Mouse (Mus musculus) CD4-positive helper T cell, adult 2 months (primary cell): Measurements from ENCODE around the gene Cadps.

ENCODE experiments used
- DNase-seq: peaks from one replicate; pipeline ENCODE4 v3.0.0-alpha.2; 2012; ENCODE audit warnings: low read depth, missing footprints, low spot score

The Cadps gene

DNA sequence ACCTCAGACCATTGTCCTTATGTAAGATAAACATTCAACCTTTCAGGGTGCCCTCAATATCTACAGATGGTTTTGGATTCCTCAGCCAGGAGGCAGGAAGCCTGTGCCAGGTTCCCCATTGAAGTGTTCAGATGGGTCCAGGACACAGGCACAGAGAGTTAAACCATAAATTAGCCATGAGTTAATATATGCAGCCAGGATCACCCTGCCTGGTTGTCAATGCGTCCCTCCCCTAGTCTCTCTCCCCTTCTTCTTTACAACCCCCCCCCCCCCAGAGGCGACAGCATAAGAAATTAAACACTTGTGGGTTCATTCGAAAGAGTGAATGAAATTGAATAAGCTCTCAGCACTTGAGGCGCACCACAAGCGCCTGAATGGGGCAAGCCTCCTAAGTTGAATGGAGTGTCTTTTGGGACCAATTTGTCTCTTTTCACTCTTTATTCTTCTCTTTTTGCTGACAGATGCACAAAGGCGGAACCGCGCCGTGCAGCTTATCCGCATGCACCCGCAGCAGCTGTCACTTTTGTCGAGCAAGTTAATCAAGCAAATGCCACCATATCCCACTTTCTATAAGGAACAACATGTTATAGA, 429.5 kb downstream of the Cadps start:
- DNase-seq: no peak

DNA sequence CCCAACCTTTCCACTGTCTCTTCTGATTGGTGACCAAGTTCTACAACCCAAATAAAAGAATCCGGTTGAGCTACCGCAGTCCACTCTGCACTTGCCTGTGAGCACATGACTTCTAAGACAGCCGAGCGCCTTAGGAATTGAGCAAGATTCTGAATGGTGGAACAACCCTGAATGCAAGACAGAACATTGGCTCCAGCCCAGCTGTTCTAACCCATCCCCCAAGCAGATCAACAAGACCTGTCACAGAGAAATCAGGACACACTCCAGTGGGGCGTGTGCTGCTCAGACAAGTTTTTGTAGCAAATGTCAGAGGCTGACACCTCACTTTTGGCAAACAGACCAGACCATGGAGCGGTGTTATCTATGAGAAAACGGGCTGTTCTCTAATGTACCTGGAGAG, 431.7 kb downstream of the Cadps start:
- DNase-seq: no peak

DNA sequence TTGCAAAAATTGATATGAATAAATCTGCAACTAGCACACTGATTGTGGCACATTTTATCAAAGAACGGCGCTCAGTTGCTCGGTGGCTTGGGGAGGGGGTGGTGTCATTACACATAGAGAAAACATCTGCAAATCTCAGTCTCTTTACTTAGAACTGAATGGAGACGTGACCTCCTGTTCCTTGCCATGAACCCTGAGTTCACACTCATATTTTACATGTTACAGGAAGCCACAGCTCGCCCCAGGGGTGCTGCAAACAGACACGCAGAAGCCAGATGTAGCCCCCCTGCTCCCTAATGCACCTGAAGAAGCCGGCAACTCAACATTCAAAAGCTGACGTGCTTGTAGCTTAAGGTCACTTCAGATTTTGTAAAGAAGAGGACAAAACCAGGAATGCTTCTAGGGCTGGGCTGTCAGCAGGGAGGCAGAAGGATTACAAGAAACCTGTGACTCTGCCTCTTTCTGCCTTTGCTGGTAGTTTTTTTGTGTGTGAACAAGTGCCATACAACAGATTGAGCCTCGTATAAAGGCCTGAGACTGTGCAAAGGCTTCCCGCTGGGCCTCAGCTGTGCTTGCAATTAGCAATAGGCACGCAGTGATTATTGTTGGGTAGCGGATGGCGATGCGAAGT, 434.0 kb downstream of the Cadps start:
- DNase-seq: no peak

DNA sequence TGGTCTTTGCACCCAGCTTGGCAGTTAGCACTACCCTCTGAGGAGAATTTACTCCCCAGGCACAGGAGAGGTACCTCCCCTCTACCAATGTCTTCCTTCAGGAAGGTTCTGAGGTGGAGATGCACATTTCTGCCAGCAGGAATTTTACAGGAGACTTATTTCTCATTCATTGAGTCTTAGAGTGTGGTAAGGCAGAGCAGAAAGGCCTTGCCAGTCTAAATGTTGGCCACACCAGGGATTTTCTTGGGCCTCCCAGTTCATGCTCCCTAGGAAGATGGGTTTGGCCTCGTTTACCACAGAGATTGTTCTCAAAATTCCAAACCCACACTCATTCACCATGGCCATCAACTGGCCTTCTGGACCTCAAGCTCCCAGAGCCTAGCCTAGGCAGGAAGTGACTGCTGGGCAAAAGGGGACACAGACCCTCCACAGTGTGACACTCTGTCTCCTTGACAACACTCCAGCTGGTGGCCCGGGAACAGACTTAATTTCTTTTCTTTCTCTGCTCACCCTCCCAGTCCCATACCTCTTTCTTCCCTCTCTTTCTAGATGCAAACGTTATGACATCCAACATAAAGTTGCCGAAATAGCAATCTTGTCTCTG, 434.6 kb downstream of the Cadps start:
- no peak for DNase-seq

DNA sequence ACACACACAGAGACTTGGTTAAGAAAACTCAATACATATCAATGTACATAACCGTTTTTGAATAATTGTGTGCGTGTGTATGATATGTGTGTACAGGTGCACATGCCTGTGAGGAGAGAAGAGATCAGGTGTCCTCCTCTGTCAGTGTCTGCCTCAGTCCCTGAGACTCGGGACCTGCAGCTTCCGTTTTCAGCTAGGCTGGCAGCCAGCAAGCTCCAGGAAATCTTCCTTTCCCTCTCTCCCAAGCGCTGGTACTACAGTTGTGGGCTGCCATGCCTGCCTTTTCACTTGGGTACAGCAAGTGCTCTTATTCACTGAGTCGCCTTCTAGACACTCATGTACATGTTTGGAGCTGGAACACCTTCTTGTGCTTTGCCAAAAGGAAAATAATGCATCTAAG, 435.7 kb downstream of the Cadps start:
- no peak for DNase-seq

DNA sequence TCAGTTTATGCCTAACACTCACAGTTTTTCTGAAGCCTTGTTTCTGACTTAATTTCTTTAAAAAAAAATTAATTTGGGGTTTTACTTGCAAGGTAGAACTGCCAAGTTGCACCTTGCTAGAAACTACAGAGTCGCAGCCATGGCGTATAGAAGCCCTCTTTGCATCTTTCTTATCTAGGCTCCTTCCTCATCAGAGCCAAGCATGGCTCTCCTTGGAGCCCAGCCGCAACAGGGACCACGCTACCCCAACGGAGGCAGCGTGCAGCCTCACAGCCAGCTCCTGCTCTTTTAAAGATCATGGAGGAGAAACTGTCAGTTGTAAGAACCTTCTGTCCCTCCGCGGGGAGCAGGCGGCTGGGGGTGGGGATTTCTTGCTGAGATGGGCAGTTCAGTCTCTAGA, 445.0 kb downstream of the Cadps start:
- no peak for DNase-seq

DNA sequence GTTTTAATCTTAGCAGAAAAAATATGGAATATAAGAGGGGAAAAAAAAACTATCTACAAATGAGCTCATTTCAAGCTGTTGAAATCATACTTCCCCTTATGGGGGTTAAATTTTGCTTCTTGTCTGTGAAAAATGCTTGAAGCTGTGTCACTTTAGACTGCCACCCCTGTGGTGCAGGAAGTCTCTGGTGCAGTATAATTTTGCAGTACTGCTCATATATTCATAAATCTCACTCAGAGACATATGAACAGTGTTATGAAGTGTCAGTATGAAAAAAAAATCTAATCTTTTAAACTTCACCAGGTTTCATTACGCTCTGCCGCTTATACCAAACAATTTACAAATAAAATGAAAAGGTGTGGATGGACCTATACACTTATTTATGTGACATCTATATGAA, 445.6 kb downstream of the Cadps start:
- no peak for DNase-seq

DNA sequence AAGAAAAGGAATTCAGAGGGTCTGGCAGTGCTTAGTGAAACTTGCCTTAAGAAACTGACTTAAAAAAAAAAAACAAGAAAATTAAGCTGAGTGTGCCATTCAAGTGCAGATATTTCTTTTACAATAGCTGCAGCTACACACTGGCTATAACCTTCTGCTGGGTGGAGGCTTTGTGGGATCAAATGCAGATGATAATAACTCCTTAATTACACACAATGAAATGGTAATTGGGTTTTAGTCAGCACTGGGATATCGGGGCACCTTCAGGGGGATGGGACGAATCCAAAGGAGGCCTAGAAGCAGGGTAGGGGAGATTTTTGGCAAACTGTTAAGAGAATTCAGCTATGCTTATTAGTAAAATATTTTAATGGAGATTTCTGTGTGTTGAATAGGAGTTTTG, 447.4 kb downstream of the Cadps start:
- no peak for DNase-seq

DNA sequence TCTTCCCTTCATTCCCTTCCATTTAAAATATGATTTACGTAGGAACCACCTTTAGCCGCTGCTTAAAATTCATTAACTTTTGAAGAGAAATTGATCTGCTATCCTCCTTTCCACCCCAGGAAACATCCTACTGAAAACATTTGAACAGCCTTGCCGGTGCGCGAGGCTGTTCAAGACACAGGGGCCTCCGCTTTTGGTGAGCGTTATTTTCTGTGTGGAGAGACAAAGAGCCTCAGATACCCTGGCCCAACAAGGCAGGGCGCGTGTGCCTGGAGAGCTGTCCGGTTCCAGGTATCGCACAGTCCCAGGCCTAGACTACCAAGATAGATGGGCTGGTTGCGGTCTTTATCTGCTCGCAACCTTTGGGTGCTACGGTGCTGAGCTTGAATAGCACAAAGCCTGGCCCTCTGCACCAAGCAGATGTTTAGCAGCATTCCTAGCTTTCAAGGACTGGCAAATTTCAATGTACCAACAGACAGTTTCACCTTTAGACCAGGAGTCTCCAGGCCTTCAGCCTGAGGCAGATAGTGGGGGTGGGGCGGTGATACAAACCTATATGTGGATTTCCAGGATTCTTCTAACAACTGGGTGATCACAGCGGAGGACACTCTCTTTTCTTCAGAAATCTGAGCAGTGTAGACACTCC, 472.5 kb downstream of the Cadps start:
- DNase-seq: no peak

DNA sequence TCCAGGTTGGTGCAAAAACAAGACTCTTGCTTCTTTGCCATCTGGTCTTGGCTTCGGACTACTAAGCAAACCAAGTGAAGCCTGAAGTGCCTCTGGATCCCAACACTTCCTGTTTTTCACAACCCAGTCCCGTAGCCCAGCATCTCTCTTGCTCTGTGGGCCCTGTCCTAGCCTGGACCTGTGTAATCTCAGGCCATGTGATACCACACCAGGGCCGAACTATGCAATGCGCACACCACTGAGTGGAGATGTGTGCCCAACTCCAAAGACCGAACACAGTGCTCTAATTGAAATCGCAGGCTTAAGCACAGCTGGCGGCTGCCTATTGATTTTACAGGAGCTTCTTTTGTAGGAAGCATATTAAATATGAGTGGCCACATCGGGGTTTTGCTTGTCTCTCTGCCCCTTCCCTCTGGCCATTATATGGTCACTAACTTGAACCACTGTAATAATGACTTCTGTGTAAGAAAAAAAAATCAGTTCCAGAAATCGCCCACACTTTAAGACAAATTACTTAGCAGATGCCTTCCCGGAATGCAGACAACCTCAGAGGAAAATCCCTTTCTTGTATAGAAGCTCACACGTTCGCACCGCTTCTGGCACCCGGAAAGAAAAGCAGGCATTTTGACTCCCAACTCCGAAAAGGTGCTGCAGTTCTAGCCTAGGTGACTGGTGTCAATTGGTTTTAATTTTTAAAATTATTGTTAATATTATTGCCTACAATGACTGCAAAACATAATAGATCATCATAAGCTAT, 473.4 kb downstream of the Cadps start:
- no peak for DNase-seq

DNA sequence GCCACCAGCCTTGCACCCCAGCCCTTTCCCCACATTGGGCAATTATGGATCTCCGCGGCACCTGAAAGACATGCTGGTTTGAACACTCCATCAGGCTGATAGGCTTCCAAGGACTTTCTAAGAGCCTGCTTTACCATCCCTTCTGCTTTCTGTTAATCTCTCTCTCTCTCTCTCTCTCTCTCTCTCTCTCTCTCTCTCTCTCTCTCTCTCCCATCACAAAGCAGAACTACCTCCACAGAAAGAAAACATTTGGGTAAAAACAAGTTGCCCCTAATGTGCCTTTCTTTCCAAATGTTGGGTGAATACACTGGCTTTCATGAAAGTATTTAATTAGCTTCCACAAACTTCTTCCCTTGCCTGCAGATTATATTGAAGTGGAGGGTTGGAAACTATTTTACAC, 474.8 kb downstream of the Cadps start, which contains the start of gene Fezf2:
Gene Fezf2, minus strand, starts transcription at position 101 of the 400 bp plus-strand sequence.
- DNase-seq: no peak

DNA sequence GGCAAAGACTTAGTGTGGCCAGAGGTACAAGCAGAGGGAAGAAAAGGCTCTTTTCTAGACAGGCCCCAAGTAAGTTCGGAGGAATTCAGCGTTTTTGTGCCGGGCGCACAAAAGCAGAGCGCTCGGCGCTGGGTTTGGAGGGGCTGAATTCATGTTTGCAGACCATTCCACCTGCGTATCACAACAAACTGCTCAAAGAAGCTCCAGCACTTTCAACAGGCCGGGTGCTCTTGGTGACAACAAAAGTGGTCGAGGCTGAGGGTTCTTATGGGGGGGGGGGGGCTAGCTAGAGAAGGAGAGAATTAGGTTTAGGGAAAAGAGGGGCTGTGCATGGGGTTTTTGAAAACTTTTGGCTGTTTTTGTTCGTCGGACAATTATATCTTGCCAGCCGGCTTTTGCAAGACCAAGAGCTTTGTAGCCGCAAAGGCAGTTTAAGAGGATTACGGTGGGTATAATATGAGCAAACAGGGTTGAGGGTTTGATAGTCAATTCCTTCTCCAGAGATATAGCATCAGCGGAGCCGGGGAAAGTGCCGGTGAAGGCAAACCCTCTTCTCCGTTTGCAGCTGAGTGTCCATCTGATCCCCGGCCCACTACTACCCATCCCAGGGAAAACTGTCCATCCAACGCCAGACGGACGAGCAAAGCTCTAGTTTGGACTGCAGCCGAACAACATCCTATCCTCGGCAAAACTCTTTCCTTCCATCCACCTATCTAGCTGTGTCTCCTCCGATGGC, 475.8 kb downstream of the Cadps start:
- no peak for DNase-seq

DNA sequence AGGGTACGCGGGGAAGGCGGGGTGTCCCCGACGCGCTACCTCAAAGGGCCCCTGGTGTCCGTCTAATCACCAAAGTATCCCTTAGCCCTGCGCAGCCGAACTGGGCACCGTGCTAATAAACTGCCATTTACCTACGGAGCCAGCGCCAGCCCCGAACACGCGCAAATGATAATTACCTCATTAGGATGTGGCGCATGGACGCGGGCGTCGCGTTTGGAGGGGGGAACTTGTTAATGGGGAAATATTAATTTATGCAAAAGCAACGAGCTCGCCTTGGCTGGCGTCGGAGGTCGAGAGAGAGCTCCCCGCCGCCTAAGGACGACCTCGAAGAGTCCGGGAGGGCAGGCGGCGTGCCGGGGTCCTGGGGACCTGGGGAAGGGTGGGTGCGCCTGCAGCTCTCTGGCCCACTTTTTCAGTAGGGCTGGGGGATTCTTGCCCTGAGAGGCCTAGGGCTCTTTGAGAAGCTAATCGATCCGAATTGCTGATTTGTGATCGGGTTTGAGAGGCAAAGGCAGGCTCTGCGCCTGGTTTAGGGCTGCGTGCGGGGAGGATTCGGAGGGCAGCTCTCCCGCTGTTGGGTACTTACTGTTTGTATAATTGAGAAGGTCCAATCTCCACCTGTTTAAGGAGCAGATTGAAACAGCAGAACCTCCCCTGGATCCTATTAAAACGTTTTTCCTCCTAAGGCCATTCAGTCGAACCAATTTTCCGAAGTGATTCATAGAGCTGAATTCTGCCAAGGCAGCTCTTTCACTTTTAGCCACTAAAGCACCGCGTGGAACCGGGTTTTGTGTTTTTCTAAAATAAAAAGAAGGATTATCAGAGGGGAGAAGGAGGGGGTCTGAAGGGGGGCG, 476.6 kb downstream of the Cadps start:
- DNase-seq: no peak

DNA sequence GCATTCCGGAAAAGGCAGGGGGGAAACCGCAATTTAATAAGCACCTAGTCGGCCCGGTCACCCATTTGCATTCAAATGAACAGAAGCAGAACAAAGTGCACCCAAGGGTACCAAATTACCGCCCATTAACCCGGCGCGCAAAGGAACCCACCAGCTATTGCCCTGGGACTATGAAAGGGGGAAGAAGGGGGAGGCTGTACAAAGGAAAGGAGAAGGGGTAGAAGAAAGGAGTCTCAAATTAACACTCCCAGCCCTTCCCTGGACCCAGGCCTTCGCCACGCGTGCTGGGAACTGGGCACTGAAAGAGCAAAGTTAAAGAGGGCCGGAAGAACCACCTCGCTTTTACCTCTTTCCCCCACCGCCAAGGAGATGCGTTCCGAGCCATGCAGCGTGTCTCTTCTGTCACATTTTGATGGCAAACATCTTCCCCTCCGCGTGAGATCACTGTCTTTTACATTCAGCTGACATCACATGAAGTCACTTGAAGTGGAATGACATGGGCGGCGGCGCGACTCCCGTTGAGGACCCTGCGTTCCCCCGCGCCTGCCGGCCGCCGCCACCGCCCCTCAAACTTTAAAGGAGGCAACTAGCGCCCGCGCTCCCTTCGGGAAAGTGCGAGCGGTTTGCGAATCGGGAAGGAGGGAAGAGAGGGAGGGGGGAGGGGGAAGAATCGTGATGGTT, 477.5 kb downstream of the Cadps start:
- no peak for DNase-seq

DNA sequence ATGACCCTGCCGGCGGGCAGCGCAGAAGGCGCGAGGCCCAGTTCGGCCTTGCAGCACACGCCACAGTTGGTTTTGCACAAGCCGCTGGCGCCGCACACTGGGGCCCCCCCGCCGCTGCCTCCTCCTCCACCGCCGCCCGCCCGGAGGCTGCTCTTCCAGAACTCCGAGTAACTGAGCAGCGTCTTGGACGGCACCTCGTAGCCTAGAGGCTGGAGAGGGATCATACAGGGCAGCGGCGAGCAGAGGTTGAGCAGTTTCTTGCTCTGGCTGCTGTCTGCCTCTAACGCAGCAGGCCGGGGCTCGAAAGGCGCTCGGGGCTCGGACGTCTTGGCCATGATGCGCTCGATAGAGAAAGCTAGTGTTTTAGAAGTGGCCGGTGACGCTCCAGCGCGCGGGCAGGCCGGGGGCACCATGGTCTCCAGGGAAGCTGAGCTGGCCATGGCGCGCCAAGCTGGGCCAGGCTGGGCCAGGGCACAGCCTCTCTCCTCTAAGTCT, 478.1 kb downstream of the Cadps start:
- no peak for DNase-seq

DNA sequence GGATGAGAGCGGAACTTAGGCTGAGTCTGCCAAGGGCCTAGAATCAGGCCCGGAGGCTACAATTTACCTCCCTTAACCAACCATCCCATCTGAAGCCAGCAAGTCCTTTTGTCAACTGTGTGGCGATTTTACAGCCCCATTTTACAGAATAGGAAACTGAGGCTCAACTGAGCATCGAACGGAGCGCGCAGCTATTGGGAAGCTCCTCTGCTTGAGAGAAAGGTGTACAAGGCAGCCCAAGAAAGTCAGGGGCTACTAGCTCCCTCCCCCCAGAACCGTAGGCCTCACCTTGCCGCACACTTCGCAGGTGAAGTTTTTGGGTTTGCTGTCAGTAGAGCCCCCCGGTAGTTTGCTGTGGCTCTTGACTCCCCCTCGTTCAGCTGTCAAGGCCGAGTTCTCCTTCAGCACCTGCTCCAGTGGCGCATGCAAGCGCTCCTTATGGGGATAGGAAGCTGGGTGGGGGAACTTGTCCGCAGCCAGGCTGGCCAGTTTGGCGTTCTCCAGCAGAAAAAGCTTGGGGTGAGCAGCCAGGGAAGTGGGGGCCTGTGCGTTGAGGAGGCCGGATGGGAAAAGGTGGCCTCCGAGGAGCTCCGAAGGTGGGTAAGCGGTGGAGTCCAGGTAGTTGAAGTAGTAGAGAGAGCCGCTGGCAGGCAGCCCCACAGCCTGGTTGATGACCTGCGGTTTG, 478.7 kb downstream of the Cadps start:
- no peak for DNase-seq

DNA sequence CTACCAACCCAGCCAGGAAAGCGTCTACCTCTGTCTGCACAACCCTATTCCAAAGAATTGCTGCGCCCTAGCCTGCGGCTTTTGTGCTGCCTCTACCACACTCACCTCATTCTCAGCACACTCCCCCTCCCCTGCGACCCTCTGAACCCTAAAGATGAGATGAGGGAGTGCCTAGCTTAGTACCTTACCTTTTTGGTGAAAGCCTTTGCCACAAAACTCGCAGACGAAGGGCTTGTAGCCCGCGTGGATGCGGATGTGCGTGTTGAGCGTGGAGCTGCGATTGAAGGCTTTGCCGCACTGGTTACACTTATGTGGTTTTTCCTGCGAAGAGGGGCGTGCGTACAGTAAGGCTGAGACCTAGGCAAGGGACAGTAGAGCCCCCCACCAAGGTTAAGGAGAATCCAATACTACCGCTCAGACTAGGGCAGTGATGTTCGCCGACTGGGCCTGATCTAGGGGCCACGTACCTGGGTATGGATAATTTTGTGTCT, 479.4 kb downstream of the Cadps start:
- no peak for DNase-seq

DNA sequence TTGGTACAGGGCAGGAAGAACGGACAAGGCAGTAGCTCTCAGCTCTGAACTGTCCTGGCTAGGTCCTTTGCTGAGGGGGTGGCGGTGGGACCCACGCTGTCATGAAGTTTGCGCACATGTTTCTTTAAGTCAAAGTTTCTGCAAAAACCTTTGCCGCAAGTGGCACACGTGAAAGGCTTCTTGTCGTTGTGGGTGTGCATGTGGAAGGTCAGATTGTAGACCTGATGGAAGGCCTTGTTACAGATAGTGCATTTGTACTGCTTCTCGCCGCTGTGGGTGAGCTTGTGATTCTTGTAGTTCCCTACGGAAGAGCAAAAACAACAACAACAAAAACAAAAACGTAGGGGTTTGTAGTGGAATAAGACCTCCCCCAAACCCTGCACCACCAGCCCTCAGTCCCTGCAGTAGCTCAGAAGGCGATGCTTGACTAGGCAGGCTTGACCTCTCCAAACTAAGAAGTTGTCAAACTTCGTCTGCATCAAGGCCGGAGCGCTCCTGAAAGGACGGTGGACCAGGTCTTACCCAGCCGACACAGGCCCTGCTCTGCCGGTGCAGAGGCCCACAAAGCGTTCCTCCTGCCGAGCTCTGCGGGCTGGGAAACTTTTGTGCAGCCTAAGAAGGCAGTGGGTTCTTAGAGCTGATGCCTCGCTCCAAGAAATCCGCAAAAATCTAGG, 480.3 kb downstream of the Cadps start:
- no peak for DNase-seq
